Mouse (Mus musculus) retina, embryonic 14.5 days (tissue): ENCODE measurements at regions not wholly inside any gene's neighbourhood (a gene's known extent, or its start where the extent isn't known, plus 50 kb on each side); places are given as distances from the start of the nearest gene placed in this dataset.

Experiments used
- DNase-seq: peaks from one replicate; pipeline ENCODE4 v3.0.0-alpha.2; 2015; ENCODE audit warnings: low spot score

DNA sequence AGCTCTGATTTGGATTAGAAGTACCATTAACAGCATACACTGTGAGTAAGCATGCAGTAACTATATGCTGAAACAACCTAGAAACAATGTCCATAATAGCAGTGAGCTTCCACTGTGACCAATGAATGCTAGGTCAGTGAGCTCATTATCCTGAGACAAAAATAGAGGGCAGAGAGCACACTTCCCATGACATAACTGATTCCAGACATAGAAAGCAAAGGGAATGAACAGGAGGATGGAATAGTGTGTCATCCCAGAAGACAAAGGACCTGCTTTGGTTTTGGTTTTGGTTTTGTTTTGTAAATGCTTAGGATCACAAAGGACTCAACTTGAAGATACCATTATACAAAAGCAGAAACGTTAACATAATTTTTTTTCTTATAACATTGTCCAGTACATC, 150.8 kb upstream of the Nr3c2 start:
- DNase-seq, result peak; percentile 76

DNA sequence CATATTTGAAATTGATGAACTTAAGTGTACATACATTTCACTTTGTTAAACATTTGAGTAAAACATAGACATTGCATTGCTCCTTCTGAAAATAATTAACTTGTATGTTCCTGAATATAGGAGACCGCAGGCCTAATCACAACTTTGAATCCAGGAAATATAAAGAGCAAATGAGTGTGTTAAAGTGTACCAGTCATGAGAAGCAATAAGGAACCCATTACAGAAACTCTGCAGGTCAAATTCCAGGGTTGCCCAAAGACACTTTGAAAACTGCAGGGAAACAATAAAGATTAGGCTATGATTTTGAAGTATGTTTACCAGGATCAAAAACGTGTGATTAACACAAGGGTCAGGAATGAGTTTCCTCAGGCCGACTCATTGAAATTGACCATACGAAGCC, 149.0 kb upstream of the Nr3c2 start:
- no peak for DNase-seq

DNA sequence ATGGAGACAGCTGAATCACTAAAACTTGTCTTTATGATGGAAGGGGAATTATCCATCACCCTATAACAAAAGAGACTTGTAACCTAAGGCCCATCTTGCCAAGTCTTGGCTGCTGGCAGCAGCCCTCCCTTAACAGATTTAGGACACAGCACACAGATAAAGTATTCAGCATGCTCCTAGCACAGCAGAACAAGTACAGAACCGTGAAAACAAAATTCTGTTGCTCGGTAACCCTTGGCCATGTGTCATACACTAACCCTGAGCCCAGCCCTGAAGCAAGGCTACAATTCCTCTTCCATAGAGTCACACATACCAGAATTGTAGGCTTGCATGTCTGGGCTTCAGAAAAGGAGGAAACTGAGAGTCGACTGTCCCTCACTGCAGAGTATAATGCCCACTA, 145.1 kb upstream of the Nr3c2 start:
- DNase-seq, result no peak

DNA sequence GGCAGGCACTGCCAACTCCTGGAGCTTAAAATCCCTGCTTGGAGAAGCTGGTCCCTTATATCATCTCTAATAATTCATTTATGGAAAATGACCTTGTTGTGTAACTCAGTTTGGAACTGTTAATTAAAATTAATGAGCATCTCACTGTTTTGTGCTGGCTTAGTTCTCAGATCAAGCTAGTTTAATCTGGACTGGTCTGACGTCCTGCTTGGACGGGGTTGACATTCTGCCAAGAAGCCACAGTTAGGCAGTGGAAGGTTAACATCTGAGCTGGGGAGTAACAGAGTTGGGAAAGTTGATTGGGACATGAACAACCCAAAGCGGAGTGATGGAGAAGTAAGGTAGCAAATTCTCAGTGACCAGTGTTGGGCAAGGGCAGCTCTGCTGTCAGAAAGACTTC, 135.0 kb upstream of the Nr3c2 start:
- peak; percentile 27 for DNase-seq

DNA sequence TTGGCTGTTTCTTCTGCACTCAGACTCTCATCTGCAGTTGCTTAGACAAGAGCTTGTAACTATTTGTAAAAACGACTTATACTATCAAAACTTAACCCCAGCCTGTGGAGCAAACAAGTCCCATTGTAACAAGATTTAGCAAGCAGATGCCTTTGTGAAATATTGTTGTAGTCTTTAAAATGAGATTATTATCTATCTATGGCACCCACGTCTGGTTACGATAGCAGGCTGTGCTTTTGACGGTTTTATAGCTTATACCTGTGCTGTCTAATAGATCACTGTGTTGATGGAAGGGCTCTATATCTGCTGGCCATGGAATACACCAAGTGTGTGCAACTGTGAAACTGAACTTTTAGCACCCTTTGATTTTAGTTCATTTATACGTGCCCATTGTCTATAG, 130.9 kb upstream of the Nr3c2 start:
- DNase-seq, result no peak

DNA sequence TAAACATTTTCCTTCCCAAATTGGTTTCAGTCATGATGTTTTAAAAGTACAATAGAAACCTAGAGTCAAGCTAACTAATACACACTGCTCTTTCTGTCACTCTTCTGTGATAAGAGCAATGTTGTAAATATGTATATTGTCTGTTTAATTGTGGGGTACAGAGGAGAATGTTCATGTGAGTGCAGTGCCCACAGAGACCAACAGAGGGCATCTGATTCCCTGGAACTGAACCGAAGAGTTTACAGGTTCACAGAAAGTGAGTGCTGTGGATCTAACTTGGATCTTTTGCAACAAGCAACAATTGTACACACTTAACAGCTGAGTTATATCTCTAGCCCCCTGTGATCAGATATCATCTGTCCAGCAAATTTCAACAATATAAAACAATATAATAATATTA, 111.5 kb upstream of the Nr3c2 start:
- DNase-seq, result no peak

DNA sequence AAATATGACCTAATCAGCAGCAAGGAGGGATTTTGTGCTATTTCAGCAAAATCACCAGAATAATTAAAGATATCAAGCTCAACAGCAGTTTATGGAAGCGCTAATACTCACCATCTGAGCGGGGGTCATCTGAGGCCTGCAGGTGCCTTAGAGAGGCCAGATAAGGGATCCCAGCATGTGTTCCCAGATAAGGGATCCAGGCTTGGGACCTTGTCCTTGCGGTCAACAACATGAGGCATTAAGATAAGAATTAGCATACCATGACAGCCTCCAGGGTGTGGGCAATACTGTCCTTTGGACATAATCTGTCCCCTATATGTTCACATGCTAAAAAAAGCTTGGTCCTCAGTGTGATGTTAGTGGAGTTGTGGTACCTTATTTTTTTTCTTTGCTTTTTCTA, 105.4 kb upstream of the Nr3c2 start:
- DNase-seq, result no peak

DNA sequence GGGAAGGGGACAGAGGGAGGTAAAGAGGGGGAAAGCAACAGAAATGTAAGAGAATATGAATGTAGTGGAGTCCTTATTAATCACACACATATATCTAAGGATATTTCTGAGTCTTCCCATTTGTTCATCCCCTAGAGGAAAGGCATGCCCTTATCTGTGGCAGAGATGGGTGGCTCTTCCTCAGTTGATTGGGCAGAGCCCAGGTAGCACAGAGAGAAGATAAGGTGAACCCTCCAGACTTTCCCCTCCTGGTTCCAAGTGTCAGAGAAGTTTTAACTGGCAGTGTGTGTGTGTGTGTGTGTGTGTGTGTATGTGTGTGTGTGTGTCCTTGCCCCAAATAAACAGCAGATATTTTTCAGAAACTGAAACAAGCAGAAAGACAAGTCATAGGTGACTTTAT, 99.2 kb upstream of the Nr3c2 start:
- DNase-seq, result no peak

DNA sequence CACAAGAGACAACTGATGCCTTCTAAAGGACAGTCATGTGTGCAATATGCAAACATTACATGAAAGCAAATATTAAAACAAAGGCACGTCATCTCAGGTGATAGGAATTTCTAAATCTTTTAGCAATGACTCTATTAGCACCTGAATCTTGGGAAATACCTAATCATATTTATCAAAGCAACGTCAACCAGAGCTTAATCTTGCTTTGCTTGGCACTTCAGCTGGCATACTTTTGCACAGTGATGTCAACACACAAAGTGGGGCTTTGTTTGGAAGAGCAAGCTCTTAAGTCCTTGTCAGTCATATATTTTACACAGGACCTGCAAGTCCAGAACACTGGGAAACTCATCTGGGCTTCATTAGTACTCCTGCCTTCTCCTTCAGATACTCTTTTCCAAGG, 75.8 kb upstream of the Nr3c2 start:
- DNase-seq, result no peak
